Mouse (Mus musculus): ENCODE data around the gene C2cd2l. TPM values are rescaled to one million over a fixed set of nuclear protein-coding genes. Genes with fewer than 3 reads are reported as not detected.
"Not testable (repeated sequence)": the region's sequence is repeated elsewhere in the genome, so short reads cannot be mapped to it uniquely, and the experiment has no call there.

The C2cd2l gene
- polyA plus RNA-seq, 1 experiment, result 11.8 TPM

- H3K27ac ChIP-seq (replicated peaks; ENCODE audit: low read depth, low read length), result no peak overlapping the region
- H3K4me1 ChIP-seq (ENCODE audit: control insufficient read depth, insufficient read depth, insufficient read length, low read length), result peaks cover 4% of the 10 kb centered on the region
- H3K4me3 ChIP-seq (ENCODE audit: insufficient read depth, low read depth, low read length), result no peak overlapping the region
Measured at GRCm38 (mm10) chr9:44342605-44343004, 22.5 kb upstream of the C2cd2l start.

GRCm38 (mm10) chr9:44342173-44342572, 22.1 kb upstream of the C2cd2l start:
- Histone ChIP-seq H3K4me3 (ENCODE audit: insufficient read depth, low read depth, low read length) (no peak overlapping the region), H3K4me1 (ENCODE audit: control insufficient read depth, insufficient read depth, insufficient read length, low read length) (peaks cover 4% of the 10 kb centered on the region), H3K27ac (replicated peaks; ENCODE audit: low read depth, low read length) (no peak overlapping the region)

GRCm38 (mm10) chr9:44341487-44341886, 21.4 kb upstream of the C2cd2l start:
- Histone ChIP-seq H3K4me1 (ENCODE audit: control insufficient read depth, insufficient read depth, insufficient read length, low read length) (peaks cover 4% of the 10 kb centered on the region), H3K4me3 (ENCODE audit: insufficient read depth, low read depth, low read length) (no peak overlapping the region), H3K27ac (replicated peaks; ENCODE audit: low read depth, low read length) (no peak overlapping the region)

GRCm38 (mm10) chr9:44338574-44338973, 18.5 kb upstream of the C2cd2l start:
- Histone ChIP-seq H3K4me3 (ENCODE audit: insufficient read depth, low read depth, low read length) (no peak overlapping the region), H3K27ac (replicated peaks; ENCODE audit: low read depth, low read length) (no peak overlapping the region), H3K4me1 (ENCODE audit: control insufficient read depth, insufficient read depth, insufficient read length, low read length) (peaks cover 8% of the 10 kb centered on the region; the same call in 1 of the 2 replicates)

GRCm38 (mm10) chr9:44337436-44338169, 17.5 kb upstream of the C2cd2l start:
- H3K27ac ChIP-seq (replicated peaks; ENCODE audit: low read depth, low read length), result no peak overlapping the region
- no peak overlapping the region for H3K4me3 ChIP-seq (ENCODE audit: insufficient read depth, low read depth, low read length)
- H3K4me1 ChIP-seq (ENCODE audit: control insufficient read depth, insufficient read depth, insufficient read length, low read length), result peaks cover 4% of the 10 kb centered on the region; the same call in 1 of the 2 replicates

GRCm38 (mm10) chr9:44336964-44337363, 16.9 kb upstream of the C2cd2l start:
- H3K27ac ChIP-seq (replicated peaks; ENCODE audit: low read depth, low read length), result no peak overlapping the region
- H3K4me3 ChIP-seq (ENCODE audit: insufficient read depth, low read depth, low read length), result no peak overlapping the region
- H3K4me1 ChIP-seq (ENCODE audit: control insufficient read depth, insufficient read depth, insufficient read length, low read length), result peaks cover 4% of the 10 kb centered on the region; the same call in 1 of the 2 replicates

- H3K4me1 ChIP-seq (ENCODE audit: control insufficient read depth, insufficient read depth, insufficient read length, low read length); H3K27ac ChIP-seq (replicated peaks; ENCODE audit: low read depth, low read length); H3K4me3 ChIP-seq (ENCODE audit: insufficient read depth, low read depth, low read length): not testable (repeated sequence)
Measured at GRCm38 (mm10) chr9:44336513-44336912, 16.4 kb upstream of the C2cd2l start.

GRCm38 (mm10) chr9:44336093-44336406, 16.0 kb upstream of the C2cd2l start:
- peak overlapping the region; percentile 77 for H3K4me3 ChIP-seq (ENCODE audit: insufficient read depth, low read depth, low read length)
- peaks cover 4% of the 10 kb centered on the region; the same call in 1 of the 2 replicates for H3K4me1 ChIP-seq (ENCODE audit: control insufficient read depth, insufficient read depth, insufficient read length, low read length)
- H3K27ac ChIP-seq (replicated peaks; ENCODE audit: low read depth, low read length), result no peak overlapping the region

GRCm38 (mm10) chr9:44335331-44336092, 15.4 kb upstream of the C2cd2l start:
- Histone ChIP-seq H3K27ac (replicated peaks; ENCODE audit: low read depth, low read length) (0 out of 2 replicates have a peak overlapping the region, but pooled peaks have one; percentile 13), H3K4me3 (ENCODE audit: insufficient read depth, low read depth, low read length) (peak overlapping the region; percentile 77), H3K4me1 (ENCODE audit: control insufficient read depth, insufficient read depth, insufficient read length, low read length) (peaks cover 4% of the 10 kb centered on the region; the same call in 1 of the 2 replicates)

GRCm38 (mm10) chr9:44334396-44335330, 14.6 kb upstream of the C2cd2l start, which contains the start of gene H2afx:
Gene H2afx, plus strand, starts transcription at chr9:44334694.
- peaks cover 4% of the 10 kb centered on the region; the same call in 1 of the 2 replicates for H3K4me1 ChIP-seq (ENCODE audit: control insufficient read depth, insufficient read depth, insufficient read length, low read length)
- H3K27ac ChIP-seq (replicated peaks; ENCODE audit: low read depth, low read length), result 0 out of 2 replicates have a peak within 1 kb of the TSS, but pooled peaks have one; percentile 13
- H3K4me3 ChIP-seq (ENCODE audit: insufficient read depth, low read depth, low read length), result peak within 1 kb of the TSS; percentile 77

GRCm38 (mm10) chr9:44332918-44333638, 13.0 kb upstream of the C2cd2l start:
- Histone ChIP-seq H3K4me1 (ENCODE audit: control insufficient read depth, insufficient read depth, insufficient read length, low read length) (peaks cover 4% of the 10 kb centered on the region; the same call in 1 of the 2 replicates), H3K4me3 (ENCODE audit: insufficient read depth, low read depth, low read length) (no peak overlapping the region), H3K27ac (replicated peaks; ENCODE audit: low read depth, low read length) (no peak overlapping the region)

GRCm38 (mm10) chr9:44330736-44331135, 10.7 kb upstream of the C2cd2l start:
- H3K27ac ChIP-seq (replicated peaks; ENCODE audit: low read depth, low read length), result no peak overlapping the region
- H3K4me3 ChIP-seq (ENCODE audit: insufficient read depth, low read depth, low read length), result no peak overlapping the region
- H3K4me1 ChIP-seq (ENCODE audit: control insufficient read depth, insufficient read depth, insufficient read length, low read length), result peaks cover 8% of the 10 kb centered on the region; the same call in 1 of the 2 replicates

GRCm38 (mm10) chr9:44327926-44328325, 7.8 kb upstream of the C2cd2l start:
- Histone ChIP-seq H3K4me1 (ENCODE audit: control insufficient read depth, insufficient read depth, insufficient read length, low read length) (peaks cover 5% of the 10 kb centered on the region; the same call in 1 of the 2 replicates), H3K4me3 (ENCODE audit: insufficient read depth, low read depth, low read length) (peak overlapping the region; percentile 79), H3K27ac (replicated peaks; ENCODE audit: low read depth, low read length) (peak overlapping the region; percentile 16)

GRCm38 (mm10) chr9:44327064-44327711, 7.1 kb upstream of the C2cd2l start:
- H3K27ac ChIP-seq (replicated peaks; ENCODE audit: low read depth, low read length), result peak overlapping the region; percentile 69
- H3K4me3 ChIP-seq (ENCODE audit: insufficient read depth, low read depth, low read length), result peak overlapping the region; percentile 79
- peaks cover 5% of the 10 kb centered on the region; the same call in 1 of the 2 replicates for H3K4me1 ChIP-seq (ENCODE audit: control insufficient read depth, insufficient read depth, insufficient read length, low read length)

Data from brown adipose tissue, adult 24 weeks (tissue).